Mouse (Mus musculus): ENCODE measurements around the gene Atp13a2.

The Atp13a2 gene

GRCm38 (mm10) chr4:141005983-141006382 is 19.3 kb downstream of the Atp13a2 start:
- peak; percentile 55 for DNase-seq

DNA sequence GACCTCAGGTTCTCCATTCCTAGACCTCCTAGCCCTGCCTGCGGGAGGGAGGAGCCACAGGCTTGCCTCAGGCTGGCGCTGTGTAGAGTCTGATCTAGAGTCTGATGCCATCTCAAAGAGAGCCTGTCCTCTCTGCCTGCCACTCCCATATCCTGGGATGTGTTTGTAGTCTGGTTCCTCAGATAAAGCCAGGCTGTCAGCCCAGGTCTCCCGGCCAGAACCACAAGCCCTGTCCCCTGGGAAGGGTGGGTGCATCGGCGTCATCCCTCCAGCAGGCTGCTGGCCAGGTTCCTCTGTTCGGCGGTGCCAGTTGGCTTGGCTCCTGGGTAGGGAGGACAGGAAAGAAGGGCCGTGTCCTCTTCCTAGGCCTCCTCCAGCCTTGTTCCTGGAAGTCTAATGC is 21.4 kb downstream of the Atp13a2 start:
- peak; percentile 92 for DNase-seq

GRCm38 (mm10) chr4:141010118-141010517 is 23.4 kb downstream of the Atp13a2 start, which contains the start of gene Mfap2:
Gene Mfap2 (plus strand): TSS chr4:141010418.
- no peak for DNase-seq

DNA sequence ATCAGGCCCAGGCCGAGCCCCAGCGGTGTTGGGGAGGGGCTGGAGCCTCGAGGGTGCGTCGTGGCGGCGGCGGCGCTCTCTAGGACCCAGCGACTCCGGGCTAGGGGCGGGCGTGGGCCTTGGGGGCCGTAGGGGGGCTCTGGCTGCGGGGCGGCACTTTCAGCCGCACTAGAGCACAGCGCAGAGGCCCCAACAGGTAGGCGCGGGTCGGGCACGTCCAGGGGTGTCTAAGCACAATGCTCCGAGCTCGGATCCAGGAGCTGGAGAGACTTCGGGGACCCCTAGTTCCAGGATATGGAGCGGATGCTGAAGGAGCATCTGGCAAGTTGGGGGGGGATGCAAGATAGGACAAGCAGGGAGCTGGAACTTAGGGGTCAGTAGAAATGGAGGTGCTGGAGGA is 23.9 kb downstream of the Atp13a2 start:
- peak; percentile 76 for DNase-seq

GRCm38 (mm10) chr4:141010941-141011429 is 24.3 kb downstream of the Atp13a2 start:
- DNase-seq: peak; percentile 69

DNA sequence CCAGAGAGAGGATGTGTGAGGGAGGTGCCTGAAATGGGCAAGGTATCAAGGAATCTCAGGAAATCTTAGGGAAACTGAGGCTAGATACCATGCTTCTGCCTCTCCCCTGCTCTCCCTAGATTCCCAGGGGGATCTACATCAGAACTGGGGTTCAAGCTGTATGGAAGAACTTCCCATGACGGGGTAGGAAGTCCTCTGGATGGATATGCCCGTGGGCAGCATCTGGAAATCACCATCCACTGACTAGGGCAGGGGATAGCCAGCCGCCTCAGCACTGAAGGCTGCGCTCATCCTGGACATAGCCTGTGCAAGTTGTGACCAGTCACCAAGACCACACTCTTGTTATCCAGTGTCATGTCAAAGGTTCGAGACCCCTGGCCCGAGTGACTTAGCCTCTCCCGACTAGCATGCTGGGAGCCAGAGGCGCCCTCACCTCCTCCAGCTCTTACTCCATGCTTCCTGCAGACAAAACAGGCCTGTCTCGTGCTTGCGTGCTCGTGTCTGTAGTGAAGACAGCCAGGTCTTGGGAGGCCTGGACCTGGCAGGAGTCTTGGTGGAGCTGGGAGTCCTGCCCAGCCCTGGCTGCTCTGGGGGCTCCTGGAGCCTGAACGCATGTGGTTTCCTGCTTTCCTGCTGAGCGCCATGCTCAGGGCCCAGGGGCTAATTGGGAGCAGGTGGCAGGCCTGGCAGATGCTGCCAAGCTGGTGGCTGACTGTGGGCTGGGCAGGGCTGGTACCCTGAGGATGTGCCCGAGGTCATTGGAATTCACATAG is 25.1 kb downstream of the Atp13a2 start:
- peak; percentile 38 for DNase-seq

DNA sequence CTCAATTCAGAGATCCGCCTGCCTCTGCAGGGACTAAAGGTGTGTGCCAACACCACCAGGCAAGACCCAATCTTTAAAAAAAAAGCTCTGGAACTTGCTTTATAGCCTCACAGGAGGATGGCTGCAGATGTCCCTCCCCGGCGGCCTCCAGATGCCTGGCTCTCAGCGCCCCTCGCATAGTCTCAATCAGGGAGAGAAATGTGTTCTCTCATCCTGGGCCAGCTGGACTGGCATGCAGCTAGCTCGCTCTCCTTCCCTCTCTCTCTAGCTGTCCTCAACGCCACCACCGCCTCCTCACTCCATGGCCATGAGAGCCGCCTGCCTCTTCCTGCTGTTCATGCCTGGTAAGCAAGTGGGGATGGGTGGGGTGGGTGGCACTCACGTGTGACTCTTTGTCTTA is 25.9 kb downstream of the Atp13a2 start:
- no peak for DNase-seq

- no peak for DNase-seq
Measured at GRCm38 (mm10) chr4:141014114-141014513, 27.4 kb downstream of the Atp13a2 start.

DNA sequence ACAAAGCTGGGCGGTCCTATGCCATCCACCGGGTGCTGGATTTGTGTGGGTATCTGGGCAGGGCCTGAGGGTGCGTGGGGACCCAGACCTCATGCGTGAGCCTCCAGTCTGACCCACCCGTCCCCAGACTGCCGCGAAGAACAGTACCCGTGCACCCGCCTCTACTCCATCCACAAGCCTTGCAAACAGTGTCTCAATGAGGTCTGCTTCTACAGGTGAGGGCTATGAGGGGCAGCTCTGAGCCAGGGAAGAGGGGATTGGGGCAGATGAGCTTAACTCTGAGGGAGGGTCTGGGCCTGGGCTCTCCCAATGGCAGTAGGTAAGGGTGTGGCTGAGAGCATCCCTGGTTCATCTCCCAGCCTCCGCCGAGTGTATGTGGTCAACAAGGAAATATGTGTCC is 28.2 kb downstream of the Atp13a2 start:
- DNase-seq: no peak

DNA sequence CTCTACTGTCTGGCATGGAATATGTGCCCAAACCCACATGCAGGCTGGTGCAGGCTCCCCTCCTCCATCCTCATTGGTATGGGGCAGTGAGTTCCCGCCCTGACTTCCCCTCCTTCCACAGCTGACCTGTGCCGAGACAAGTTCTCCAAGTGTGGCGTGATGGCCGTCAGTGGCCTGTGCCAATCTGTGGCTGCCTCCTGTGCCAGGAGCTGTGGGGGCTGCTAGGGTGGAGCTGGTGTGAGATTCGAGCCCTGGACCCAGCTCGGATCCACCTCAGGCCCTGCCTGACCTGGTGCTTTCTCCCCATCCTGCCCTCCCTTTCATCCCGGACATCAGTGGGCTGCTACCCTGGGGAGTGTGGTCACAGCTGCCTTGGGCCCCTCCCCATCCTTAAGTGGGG is 28.7 kb downstream of the Atp13a2 start:
- peak; percentile 43 for DNase-seq

GRCm38 (mm10) chr4:141016311-141016710 is 29.6 kb downstream of the Atp13a2 start:
- DNase-seq: no peak

- no peak for DNase-seq
Measured at GRCm38 (mm10) chr4:141017657-141018436, 31.2 kb downstream of the Atp13a2 start.

- DNase-seq: no peak
Measured at GRCm38 (mm10) chr4:141020220-141020619, 33.5 kb downstream of the Atp13a2 start.

GRCm38 (mm10) chr4:141020811-141021613 is 34.3 kb downstream of the Atp13a2 start:
- peak; percentile 91 for DNase-seq

GRCm38 (mm10) chr4:141021614-141021929 is 34.9 kb downstream of the Atp13a2 start:
- no peak for DNase-seq

GRCm38 (mm10) chr4:141024052-141024451 is 37.4 kb downstream of the Atp13a2 start:
- DNase-seq: peak; percentile 53

DNA sequence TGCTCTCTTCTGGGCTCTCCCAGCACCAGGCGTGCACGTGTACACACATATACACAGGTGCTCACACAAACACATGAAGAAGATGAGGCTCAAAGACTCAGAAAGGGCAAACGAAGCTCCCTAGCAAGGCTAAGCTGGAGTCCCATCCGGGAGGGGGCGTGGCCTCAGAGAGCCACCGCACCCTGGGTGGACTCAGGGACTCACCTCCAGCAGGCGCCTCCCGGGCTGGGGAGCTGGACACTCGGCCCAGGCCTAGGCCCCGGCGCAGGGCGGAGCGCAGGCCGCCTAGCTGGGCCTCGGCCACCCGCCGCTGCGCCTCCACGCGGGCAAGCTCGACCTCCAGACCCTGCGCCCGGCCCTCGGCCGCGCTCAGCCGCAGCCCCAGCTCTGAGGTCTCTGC is 38.3 kb downstream of the Atp13a2 start:
- no peak for DNase-seq

GRCm38 (mm10) chr4:141030541-141031206 is 44.0 kb downstream of the Atp13a2 start:
- DNase-seq: no peak

- DNase-seq: peak; percentile 91
Measured at GRCm38 (mm10) chr4:141031733-141032132, 45.1 kb downstream of the Atp13a2 start.

GRCm38 (mm10) chr4:141033606-141034549 is 47.2 kb downstream of the Atp13a2 start:
- peak; percentile 63 for DNase-seq

GRCm38 (mm10) chr4:141041117-141041516 is 54.4 kb downstream of the Atp13a2 start:
- peak; percentile 44 for DNase-seq

Measured in lung, postnatal 10 days (tissue).